Mouse (Mus musculus): ENCODE results near the gene Ahrr.

The Ahrr gene

DNA sequence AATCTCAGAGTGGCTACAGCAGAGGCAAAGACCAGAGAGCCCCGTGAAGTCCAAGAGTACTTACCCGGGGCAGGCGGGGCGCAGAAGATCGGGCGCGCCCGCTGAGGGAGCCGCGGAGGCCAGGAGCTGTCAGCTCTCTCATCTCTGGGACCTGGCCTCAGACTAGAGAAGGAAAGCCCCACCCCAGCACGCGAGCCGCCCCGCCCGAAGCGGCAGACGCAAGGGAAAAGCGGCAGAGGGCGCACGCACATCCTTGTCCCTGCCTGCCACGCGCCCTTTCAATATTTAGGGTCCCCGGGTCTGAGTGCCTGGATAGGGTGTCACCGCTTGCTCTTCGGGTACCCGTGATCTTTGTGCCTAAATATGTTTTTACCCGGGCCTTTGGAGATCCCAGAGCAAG is at the start of gene Ahrr:
Ahrr (minus strand) TSS at position 165 of the 400 bp plus-strand sequence.
- no peak for DNase-seq (ENCODE audit: low read depth, low spot score)

DNA sequence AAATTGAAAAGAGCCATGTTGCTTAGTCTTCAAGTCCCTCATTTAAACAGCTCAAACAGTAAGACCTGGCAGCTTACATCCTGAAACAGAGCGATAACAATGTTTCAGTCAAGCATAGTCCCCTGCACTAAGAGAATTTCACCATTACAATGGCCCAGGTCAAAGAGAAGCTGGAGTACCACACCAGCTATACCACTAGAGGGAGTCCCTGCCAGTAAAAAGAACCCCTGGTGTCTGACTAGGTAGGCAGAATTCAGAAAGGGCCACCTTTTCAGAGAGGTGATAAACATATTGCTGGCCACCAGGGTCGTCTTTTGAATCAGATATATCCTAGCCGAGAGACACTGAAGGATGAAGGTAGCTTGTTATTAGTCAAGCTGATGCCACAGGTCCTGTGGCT is 48.9 kb upstream of the Ahrr start:
- peak; percentile 74 for DNase-seq (ENCODE audit: low read depth, low spot score)

DNA sequence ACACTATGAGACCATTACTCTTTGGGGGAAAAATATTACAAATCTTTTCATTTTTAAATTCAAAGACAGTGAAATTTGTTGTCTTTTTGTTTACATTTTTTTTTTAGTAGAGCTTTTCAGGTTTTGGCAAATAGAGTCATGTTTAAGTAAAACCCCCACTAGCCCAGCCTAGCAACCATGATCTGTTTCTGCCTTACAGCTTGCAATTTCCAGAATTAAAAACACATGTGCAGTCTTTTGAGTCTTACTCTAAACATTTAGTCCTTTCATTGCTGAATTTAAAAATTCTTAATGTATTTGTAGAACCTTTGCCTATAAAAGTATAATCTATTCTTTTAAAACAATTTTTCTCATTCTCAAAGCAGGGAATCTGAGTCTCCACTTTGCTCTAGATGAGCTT is 37.2 kb upstream of the Ahrr start:
- no peak for DNase-seq (ENCODE audit: low read depth, low spot score)

DNA sequence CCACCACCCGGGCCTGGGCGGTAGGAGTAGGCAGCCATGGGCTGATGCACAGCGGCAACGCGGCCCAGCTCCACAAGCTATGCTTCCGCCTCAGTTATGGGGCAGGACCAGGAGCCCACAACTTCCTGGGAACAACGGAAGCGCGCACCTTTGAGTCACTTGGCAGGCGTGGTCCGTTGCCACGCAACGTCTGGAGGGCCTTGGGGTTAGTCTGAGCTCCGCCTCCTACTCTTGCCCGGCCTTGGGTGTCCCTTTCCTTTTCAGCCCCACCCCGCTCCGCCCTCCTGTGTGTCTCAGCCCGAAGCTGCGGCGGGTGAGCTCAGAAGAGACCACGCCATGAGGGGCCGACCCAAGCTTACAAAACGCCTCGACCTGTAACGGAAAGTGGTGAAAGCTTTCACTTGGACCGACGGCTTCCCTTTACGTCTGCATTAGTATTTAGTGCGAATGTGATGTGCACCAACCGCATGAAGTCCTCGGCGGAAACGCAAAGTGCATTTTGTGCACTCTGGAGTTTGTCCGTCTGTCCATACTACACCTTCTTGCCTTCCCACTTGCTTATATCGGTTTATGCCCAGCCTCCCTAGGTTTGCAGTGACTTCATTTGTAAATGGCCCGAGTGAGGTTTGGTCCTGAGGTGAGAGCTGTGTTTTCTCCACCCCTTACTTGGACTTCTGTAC is 25.2 kb upstream of the Ahrr start, which contains the start of gene Pdcd6:
Pdcd6 (minus strand) TSS at position 411 of the 680 bp plus-strand sequence.
- DNase-seq (ENCODE audit: low read depth, low spot score): peak; percentile 99

DNA sequence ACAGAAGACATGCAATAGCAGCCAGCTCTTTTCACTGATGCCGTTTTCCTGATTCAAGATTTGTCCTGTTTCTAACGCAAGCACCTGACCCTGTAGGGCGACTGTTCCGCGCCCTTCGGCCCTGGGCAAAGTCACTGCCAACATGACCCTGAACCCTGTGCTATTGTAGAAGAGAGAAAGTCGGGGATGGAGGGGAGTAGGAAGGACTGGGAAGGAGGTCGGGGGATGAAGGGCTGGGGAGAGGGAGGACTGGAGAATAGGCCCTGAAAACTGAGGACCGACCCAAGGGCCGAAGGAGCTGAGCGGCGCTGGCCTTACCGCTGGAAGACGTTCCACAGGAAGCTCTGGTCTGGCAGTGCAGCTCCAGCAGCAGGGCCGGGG is 24.6 kb upstream of the Ahrr start:
- no peak for DNase-seq (ENCODE audit: low read depth, low spot score)

DNA sequence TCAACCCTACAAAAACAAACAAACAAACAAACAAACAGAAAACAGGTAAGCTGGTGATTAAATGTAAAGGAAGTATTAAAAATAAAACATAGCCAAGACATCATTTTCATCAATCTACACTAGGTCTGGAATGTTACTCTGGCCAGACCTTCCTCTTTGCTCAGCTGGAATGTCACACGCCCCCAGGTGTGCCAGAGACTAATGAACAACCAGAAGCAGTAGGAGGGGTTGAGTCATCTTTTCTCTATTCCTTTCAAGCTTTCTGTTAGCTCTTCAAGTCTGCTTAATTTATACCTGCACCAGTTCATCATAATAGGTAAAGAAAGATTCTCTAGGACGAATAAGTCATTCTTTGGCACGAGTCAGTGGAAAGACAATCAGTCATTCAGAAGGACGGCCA is 24.3 kb upstream of the Ahrr start:
- peak; percentile 21 for DNase-seq (ENCODE audit: low read depth, low spot score)

DNA sequence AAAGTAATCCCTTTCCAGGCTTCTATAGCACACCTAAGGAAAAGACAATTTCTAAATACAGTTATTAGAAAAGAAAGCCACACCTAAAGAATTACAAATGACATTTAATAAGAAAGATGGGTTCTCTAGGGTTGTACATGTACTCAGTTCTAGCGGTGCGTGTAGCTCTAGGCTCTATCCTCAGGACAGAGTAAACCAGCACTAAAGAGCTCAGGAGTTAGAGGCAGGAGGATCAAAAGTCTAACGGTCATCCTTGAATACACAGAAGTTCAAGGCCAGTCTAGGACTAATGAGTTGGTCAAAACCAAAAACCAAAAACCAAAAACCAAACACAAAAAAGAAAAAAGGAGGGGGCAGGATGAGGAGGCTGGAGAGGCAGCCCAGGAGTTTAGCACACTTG is 22.5 kb upstream of the Ahrr start:
- DNase-seq (ENCODE audit: low read depth, low spot score): no peak

DNA sequence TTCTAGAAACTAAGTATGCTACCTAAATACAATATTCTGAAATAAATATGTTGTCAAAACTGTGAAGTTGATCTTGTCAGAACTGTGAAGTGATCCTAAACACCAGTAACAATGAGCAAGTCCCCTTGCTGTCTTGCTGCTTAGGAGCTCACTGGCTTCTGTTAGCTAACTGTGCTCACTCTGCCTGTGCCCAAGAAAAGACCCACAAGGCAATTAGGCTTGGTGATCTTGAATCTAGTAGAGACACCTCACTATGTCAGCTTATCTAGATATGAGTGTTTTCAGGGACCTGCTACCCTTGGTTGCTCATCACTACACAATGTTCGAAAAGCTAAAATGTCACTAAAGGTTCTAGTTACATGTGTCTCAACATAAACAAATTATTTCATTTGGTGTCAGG is 13.6 kb upstream of the Ahrr start:
- no peak for DNase-seq (ENCODE audit: low read depth, low spot score)

DNA sequence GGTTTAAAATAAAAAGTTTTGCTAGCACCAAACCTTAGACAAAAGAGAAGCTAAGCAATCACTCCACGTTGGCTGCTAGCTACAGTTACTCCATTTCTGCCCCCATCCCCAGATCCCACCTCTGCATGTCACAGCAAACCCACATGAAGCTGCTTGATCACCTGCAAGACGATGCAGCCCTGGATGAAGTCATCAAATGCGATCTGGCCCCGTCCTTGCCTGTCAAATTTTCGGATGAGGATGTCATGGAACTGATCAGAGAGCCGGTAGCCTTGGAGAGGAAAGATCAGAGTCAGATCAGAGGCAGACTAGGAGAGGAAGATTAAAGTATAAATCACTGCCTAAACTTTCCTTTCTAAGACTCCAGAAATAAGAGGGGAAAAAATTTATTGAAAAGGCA is 13.2 kb upstream of the Ahrr start:
- no peak for DNase-seq (ENCODE audit: low read depth, low spot score)

DNA sequence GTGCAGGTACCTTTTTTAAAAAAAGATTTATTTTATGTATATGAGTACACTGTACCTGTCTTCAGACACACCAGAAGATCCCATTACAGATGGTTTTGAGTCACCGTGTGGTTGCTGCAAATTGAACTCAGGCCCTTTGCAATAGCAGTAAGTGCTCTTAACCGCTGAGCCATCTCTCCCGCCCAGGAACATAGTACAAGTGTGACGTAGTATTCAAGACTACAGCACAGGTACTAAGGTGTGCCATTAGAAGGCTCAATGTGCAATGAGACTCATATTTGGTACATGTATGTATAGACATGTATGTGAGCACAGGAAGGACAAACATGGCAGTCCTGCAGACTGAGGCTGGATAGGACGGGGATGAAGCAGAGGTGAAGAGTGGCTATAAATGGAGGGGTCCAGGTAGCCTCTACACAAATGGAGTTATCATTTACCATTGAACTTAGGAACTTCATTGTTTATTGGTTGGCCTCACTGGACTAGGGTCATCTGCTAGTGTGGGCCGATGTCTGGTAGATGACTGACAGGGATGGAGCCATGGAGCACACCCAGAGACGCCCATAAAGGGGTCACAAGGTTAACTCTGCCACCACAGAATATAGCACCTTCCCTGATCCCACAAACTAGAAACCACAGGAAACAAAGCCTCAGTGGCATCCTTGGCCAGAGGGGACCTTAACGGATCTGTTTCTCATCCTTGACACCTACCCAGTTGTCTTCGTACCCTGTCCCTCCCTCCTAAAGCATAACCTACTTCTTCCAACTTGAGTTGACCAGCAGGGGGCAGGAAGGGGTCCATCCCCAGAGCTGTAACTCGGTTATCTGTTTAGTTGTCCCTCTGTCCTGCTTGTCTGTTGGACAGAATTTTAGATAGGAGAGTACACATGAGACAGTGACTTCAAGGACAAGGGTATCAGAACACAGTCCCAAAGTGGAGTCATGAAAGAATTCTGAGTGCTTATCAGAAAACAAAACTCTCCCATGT is 10.2 kb upstream of the Ahrr start:
- peak; percentile 36 for DNase-seq (ENCODE audit: low read depth, low spot score)

DNA sequence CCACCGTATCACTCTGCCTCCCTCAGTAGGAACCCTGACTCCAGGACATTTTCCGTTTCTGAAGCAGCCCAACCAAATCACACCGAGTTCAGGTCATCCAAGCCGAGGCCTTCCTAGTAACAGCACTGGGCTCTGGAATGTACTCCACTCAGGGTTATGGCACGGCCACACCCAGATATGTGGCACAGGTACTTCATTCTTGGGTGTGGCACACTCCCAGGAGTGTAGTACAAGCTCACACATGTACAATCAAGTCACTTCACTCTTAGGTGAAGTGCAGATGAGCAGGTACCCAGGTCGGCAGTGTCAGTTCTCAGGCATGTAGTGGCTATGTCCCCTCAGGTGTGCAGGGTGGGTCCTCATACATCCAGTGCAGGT is 9.5 kb upstream of the Ahrr start:
- no peak for DNase-seq (ENCODE audit: low read depth, low spot score)

DNA sequence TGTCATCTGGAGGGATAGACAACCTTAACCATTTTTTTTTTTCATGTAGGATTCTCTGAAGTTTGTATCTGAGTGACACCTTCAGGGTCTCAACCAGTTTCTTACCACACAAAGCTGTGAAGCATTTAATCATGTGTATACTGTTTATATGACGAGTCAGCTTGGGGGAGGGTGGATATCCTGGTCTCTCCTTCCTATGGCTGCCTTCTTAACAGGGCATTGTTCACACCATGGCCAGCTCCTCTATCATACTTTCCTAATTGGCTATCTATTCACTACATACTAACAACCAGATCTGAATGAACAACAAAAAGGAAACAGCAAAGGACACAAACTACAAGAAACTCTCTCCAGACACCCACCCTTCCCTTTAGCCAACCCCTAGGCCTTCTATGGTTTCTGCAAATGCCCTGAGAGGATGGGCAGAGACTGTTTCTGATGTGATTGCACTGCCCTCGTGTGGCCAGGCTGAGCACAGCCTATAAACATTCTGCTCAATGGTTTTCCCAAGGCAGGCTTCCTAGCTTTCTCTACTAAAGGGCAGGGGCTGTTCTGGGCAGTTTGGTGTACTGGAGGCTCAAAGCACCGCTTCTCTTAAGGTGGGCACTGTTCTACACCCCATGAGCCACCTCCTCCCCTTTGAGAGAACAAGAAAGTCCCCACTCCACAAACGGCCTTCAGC is 8.9 kb upstream of the Ahrr start:
- peak; percentile 82 for DNase-seq (ENCODE audit: low read depth, low spot score)

DNA sequence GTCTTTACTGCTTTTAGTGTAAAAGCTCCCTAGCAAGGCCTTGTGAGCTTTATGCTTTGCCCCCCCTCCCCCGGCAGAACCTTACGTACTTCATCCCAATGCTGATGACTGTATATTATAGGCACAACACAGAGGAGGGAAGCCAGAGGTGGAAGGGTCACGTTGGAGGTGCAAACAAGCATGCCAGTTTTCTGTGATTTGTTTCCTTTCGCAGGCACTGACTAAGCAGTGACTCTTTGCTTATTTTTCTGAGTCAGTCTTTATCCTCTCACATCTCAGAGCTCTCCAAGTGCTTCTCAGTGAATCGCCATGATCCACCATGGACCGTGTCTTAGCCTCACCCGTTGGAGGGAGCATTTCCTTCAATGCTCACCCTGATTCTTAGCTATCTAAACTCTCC is 4.2 kb upstream of the Ahrr start:
- DNase-seq (ENCODE audit: low read depth, low spot score): peak; percentile 57

DNA sequence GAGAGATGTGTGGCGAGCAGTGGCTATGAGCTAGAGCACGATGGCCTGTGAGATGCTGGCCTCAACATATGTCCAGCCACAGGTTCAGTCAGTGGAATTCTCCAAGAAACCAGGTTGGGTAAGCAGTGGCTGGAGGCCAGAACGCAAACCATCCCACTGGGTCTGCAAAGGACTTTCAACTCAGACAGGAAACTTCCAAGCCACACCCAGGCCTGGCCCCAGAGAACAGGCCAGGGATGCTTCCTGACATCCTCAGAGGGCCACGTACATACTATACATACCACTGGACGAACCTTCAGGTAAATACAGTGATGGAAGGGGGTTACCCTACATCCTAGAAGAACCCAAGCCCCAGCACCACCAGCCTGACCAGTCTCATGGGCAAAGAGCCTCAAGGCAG is 2.5 kb downstream of the Ahrr start:
- no peak for DNase-seq (ENCODE audit: low read depth, low spot score)

DNA sequence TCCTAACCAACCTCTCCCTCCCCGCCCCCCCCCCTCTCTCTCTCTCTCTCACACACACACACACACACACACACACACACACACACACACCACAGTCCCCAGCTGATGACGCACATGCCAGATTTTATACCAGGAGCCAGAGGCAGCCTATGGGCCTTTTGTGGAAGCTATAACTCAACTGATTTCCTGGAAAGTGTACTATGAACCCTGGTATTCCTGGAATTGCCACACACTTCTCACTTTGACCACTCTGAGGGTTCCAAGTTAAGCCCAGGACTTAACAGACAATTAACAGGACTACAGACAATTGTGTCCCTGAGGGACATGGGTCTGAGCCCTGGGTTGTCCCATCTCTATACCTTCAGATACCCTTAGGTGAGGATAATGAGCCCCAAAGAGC is 9.8 kb downstream of the Ahrr start:
- no peak for DNase-seq (ENCODE audit: low read depth, low spot score)

DNA sequence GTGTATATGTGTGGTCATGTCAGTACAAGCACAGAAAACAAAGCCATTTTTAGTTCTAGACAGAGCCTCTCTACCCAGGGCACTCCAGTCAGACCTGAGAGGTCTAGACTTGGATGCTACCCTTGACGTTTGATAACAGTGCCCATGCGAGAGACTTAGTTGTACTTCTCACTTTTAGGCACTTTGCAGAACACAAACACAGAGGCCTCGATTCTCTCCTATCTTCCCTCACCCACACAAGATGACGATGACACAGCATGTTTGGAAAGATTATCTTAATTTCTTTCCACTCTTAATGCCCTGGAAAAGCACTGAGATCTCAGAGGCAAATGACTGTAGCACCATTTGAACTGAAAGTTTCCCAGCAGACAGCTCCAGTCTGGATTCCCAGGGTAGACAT is 16.4 kb downstream of the Ahrr start:
- DNase-seq (ENCODE audit: low read depth, low spot score): no peak

DNA sequence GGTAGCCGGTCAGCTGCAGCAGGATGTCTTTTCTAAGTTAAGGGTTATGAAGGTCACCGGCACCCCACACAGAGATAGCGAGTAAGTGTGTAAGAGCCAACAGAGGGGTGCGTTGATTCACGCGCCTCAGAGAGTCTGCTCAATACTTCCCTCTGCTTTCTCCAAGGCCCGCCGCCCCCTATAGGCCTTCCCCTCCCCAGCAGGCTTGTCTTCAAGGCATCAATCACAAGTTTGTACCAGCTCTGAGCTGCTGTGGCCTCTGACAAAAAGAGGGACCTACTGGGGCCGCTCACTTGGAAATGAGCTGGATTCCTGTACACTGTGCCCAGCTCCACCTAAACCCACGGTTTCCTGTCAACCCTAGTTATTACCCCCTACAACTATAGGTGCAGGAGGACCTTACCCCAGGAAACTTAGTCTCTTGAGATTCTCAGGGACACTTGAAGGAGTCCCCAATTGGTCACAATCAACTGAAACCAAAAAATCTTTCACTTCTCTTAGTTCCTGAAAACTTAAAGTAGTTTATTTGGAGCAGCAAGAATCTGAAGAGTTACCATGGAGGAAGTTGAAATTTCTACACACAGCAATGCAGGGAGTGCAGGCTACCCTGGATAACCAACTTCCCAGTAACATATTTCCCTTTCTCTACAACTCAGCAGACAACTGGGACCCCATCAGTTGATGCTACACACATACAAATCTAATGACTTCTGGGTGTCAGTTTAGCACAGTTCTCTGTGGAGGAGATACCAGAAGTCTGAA is 31.7 kb downstream of the Ahrr start:
- no peak for DNase-seq (ENCODE audit: low read depth, low spot score)

DNA sequence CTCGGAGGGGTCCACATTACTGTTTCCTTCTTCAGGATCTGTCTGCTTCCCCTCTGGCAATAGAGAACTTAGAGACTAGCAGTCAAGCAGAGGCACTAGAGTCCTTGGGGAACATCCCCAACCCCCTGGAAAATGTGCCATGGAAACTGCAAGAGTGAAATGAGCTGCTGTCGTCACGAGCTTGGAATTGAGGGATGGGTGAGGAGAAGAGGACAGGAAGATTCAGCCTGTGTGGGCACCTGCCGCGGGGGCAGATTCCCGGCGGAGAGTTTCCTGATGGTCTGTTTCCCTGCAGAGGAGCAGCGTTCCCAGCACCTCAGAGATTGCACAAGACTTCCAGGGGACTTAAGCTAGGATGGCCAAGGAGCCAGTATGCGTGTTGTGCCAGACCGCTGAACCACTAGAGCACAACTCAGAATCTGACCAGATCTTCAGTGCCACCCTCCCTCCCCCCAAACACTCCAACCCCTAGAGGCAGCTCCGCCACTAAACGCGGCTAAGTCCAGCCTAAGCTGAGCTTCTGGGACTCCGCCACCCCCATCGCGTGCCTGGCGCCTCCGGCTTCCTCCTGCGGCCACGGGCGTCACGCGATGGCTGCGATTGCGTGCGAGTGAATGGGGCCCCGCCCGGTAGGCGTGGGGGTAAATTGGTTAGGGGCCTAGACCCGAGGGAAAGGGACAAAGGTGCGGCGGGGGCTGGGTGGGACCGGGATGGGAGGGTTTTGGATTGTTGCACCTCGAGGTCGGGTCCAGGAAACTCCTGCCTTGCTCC is 32.5 kb downstream of the Ahrr start:
- no peak for DNase-seq (ENCODE audit: low read depth, low spot score)

DNA sequence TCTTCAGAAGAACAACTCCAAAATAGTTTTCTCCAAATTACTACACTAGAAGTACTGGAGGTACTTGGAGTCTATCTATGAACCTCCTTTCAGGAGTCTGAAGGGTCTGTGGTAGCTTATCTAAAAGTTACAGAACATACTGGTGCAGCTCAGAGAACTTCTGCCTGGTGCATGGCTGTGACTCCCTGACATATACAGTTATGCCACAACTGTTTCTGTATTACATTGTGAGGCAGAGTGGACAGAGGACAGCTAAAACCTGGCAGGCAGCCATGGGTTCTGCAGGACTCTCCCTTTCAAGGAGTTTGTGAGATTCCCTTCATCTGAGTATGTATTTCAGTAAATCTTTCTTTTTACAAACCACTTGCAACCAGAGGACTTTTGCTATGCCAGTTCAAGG is 45.6 kb downstream of the Ahrr start:
- DNase-seq (ENCODE audit: low read depth, low spot score): peak; percentile 5

DNA sequence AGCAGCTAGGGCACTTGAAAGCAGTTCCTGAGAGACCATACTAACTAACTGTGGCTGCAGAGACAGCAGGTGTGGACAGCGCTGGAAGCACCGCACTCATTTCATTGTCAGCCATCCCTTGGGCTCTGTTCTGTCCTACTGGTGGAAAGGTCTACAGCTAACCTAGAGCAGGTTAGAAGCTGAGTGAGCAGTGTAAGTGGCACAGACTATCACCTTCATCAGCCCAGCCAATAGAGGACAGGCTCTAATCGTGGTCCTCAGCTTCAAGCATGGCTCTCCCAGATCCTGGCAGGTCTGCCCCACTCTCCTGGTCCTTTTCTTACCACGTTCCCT is 46.3 kb downstream of the Ahrr start:
- no peak for DNase-seq (ENCODE audit: low read depth, low spot score)

Data from 3T3-L1 (cell line).